Mouse (Mus musculus): ENCODE measurements around the gene Cerk. TPM values are rescaled to one million over a fixed set of nuclear protein-coding genes. Genes with fewer than 3 reads are reported as not detected.

The Cerk gene
- polyA plus RNA-seq, 1 experiment from 2014 or later: 16.8 TPM

DNA sequence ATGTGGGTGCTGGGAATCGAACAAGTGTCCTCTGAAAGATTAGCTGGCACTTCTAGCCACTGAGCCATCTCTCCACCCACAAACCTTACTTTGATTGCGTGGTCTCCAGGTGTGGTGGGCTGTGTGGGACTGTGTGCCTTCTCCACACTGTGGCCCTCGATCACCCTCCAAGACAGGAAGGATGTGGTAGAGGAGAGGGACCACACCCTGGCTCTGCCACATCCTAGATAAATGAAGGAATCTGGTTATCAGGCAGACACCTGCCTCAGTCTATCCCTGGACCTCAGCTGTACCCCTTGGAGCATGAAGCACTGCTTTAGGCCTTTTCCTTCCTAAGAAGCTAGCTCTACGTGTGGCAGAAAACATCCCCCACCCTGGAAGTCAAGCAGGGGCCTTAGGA, 62.5 kb downstream of the Cerk start:
- WGBS: 92% methylated on average over 4 of the region's 4 CpGs
- H3K27me3 ChIP-seq: no peaks in the 10 kb centered on the region
- ATAC-seq (ENCODE audit: insufficient number of reproducible peaks, low FRiP score, low TSS enrichment, low read depth): no peak
- no peak overlapping the region for H3K4me2 ChIP-seq (replicated peaks)
- no peaks in the 10 kb centered on the region for H3K4me1 ChIP-seq
- H3K4me3 ChIP-seq (replicated peaks): no peak overlapping the region
- H3K9me3 ChIP-seq (replicated peaks): no peaks in the 10 kb centered on the region
- H3K27ac ChIP-seq (replicated peaks): no peak overlapping the region
- H3K36me3 ChIP-seq: peaks cover 58% of the 10 kb centered on the region
- no peak overlapping the region for H3K9ac ChIP-seq

- H3K4me3 ChIP-seq (replicated peaks): no peak overlapping the region
- H3K9me3 ChIP-seq (replicated peaks): no peaks in the 10 kb centered on the region
- no peak for ATAC-seq (ENCODE audit: insufficient number of reproducible peaks, low FRiP score, low TSS enrichment, low read depth)
- 0 out of 2 replicates have a peak, but pooled peaks cover 6% of the 10 kb centered on the region for H3K4me1 ChIP-seq
- no peak overlapping the region for H3K27ac ChIP-seq (replicated peaks)
- H3K36me3 ChIP-seq: peaks cover 49% of the 10 kb centered on the region
- WGBS: 87% methylated on average over 9 of the region's 9 CpGs
- H3K9ac ChIP-seq: no peak overlapping the region
- H3K27me3 ChIP-seq: no peaks in the 10 kb centered on the region
- H3K4me2 ChIP-seq (replicated peaks): no peak overlapping the region
These were observed 63.5 kb downstream of the Cerk start for GRCm38 (mm10) chr15:86122261-86122949.

DNA sequence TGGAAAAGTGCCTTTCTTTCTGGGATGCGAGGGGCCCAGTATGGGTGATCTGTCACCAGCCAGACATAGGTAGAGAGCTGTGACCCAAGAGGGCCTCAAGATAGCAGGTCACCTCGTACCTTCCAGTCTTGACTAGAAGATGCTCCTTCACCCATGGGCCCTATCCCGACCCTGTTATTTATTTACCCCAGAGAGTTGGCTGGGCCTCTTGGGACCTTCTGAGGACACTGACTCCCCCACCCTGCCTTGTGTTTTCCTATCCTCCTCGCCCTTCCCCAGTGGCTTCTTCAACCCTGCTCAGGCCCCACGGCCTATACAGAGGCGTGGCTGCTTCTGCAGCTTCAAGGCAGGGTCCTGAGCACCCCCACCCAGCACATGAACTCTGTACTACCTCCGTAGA, 66.8 kb downstream of the Cerk start:
- 86% methylated on average over 7 of the region's 7 CpGs for WGBS
- no peak overlapping the region for H3K4me3 ChIP-seq (replicated peaks)
- no peak overlapping the region for H3K27ac ChIP-seq (replicated peaks)
- H3K27me3 ChIP-seq: no peaks in the 10 kb centered on the region
- no peaks in the 10 kb centered on the region for H3K9me3 ChIP-seq (replicated peaks)
- no peak overlapping the region for H3K4me2 ChIP-seq (replicated peaks)
- H3K9ac ChIP-seq: no peak overlapping the region
- no peak for ATAC-seq (ENCODE audit: insufficient number of reproducible peaks, low FRiP score, low TSS enrichment, low read depth)
- H3K36me3 ChIP-seq: peaks cover 34% of the 10 kb centered on the region
- H3K4me1 ChIP-seq: 0 out of 2 replicates have a peak, but pooled peaks cover 6% of the 10 kb centered on the region

GRCm38 (mm10) chr15:86117115-86118100, 68.5 kb downstream of the Cerk start:
- H3K4me3 ChIP-seq (replicated peaks): no peak overlapping the region
- H3K4me2 ChIP-seq (replicated peaks): no peak overlapping the region
- no peak overlapping the region for H3K9ac ChIP-seq
- H3K27ac ChIP-seq (replicated peaks): no peak overlapping the region
- WGBS: 52% methylated on average over 15 of the region's 15 CpGs
- ATAC-seq (ENCODE audit: insufficient number of reproducible peaks, low FRiP score, low TSS enrichment, low read depth): no peak
- peaks cover 23% of the 10 kb centered on the region; the same call in 1 of the 2 replicates for H3K36me3 ChIP-seq
- H3K27me3 ChIP-seq: no peaks in the 10 kb centered on the region
- peaks cover 19% of the 10 kb centered on the region for H3K4me1 ChIP-seq
- H3K9me3 ChIP-seq (replicated peaks): no peaks in the 10 kb centered on the region

- H3K27me3 ChIP-seq: no peaks in the 10 kb centered on the region
- H3K4me2 ChIP-seq (replicated peaks): no peak overlapping the region
- peaks cover 23% of the 10 kb centered on the region for H3K4me1 ChIP-seq
- H3K4me3 ChIP-seq (replicated peaks): no peak overlapping the region
- H3K9ac ChIP-seq: no peak overlapping the region
- peaks cover 13% of the 10 kb centered on the region; the same call in 1 of the 2 replicates for H3K36me3 ChIP-seq
- WGBS: 62% methylated on average over 5 of the region's 5 CpGs
- H3K9me3 ChIP-seq (replicated peaks): no peaks in the 10 kb centered on the region
- H3K27ac ChIP-seq (replicated peaks): no peak overlapping the region
- ATAC-seq (ENCODE audit: insufficient number of reproducible peaks, low FRiP score, low TSS enrichment, low read depth): no peak
These were observed 69.5 kb downstream of the Cerk start for GRCm38 (mm10) chr15:86116421-86116820.

DNA sequence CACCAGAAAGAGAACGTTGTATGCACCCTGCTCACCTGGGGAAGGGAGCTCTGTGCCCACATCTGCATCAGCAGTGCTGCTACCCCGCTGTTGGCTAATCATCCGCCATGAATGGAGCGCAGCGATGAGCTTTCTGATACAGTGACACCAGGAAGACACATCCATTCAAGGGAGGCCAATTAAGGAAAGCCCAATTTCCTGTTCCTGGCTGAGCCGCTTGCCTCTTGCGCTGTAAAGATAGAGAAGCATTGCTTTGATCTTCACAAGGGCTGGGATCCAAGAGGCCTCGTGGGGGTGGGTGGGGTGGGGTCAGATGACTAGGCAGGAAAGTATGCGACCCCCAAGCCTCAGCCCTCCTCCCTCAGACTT, 72.6 kb downstream of the Cerk start:
- H3K9ac ChIP-seq: no peak overlapping the region
- peak overlapping the region; percentile 68 for H3K27ac ChIP-seq (replicated peaks)
- 11% methylated on average over 9 of the region's 9 CpGs for WGBS
- H3K27me3 ChIP-seq: no peaks in the 10 kb centered on the region
- H3K4me1 ChIP-seq: peaks cover 47% of the 10 kb centered on the region
- no peaks in the 10 kb centered on the region for H3K36me3 ChIP-seq
- no peak overlapping the region for H3K4me3 ChIP-seq (replicated peaks)
- H3K9me3 ChIP-seq (replicated peaks): no peaks in the 10 kb centered on the region
- peak overlapping the region; percentile 17; the same call in 1 of the 2 replicates for H3K4me2 ChIP-seq (replicated peaks)
- ATAC-seq (ENCODE audit: insufficient number of reproducible peaks, low FRiP score, low TSS enrichment, low read depth): no peak

- no peak overlapping the region for H3K9ac ChIP-seq
- H3K9me3 ChIP-seq (replicated peaks): no peaks in the 10 kb centered on the region
- peak overlapping the region; percentile 17; the same call in 1 of the 2 replicates for H3K4me2 ChIP-seq (replicated peaks)
- peak overlapping the region; percentile 68 for H3K27ac ChIP-seq (replicated peaks)
- H3K4me3 ChIP-seq (replicated peaks): no peak overlapping the region
- no peak for ATAC-seq (ENCODE audit: insufficient number of reproducible peaks, low FRiP score, low TSS enrichment, low read depth)
- peaks cover 48% of the 10 kb centered on the region for H3K4me1 ChIP-seq
- 15% methylated on average over 10 of the region's 10 CpGs for WGBS
- H3K27me3 ChIP-seq: no peaks in the 10 kb centered on the region
- no peaks in the 10 kb centered on the region for H3K36me3 ChIP-seq
These were observed 73.1 kb downstream of the Cerk start for GRCm38 (mm10) chr15:86112707-86113341.

- Histone ChIP-seq H3K9me3 (replicated peaks) (no peaks in the 10 kb centered on the region), H3K27ac (replicated peaks) (no peak overlapping the region), H3K9ac (no peak overlapping the region), H3K27me3 (no peaks in the 10 kb centered on the region), H3K4me1 (peaks cover 46% of the 10 kb centered on the region), H3K4me3 (replicated peaks) (no peak overlapping the region), H3K4me2 (replicated peaks) (no peak overlapping the region), H3K36me3 (no peaks in the 10 kb centered on the region)
- 71% methylated on average over 10 of the region's 10 CpGs for WGBS
- peak; percentile 39; the same call in 1 of the 2 replicates for ATAC-seq (ENCODE audit: insufficient number of reproducible peaks, low FRiP score, low TSS enrichment, low read depth)
These were observed 75.4 kb downstream of the Cerk start for GRCm38 (mm10) chr15:86110361-86111103.

- 0 out of 2 replicates have a peak overlapping the region, but pooled peaks have one; percentile 1 for H3K4me2 ChIP-seq (replicated peaks)
- ATAC-seq (ENCODE audit: insufficient number of reproducible peaks, low FRiP score, low TSS enrichment, low read depth): no peak
- no peak overlapping the region for H3K4me3 ChIP-seq (replicated peaks)
- no peaks in the 10 kb centered on the region for H3K9me3 ChIP-seq (replicated peaks)
- peak overlapping the region; percentile 44; the same call in 1 of the 2 replicates for H3K27ac ChIP-seq (replicated peaks)
- H3K4me1 ChIP-seq: peaks cover 46% of the 10 kb centered on the region
- no peaks in the 10 kb centered on the region for H3K27me3 ChIP-seq
- no peaks in the 10 kb centered on the region for H3K36me3 ChIP-seq
- no peak overlapping the region for H3K9ac ChIP-seq
- WGBS: 59% methylated on average over 8 of the region's 8 CpGs
These were observed 76.2 kb downstream of the Cerk start for GRCm38 (mm10) chr15:86109650-86110211.

- Histone ChIP-seq H3K27ac (replicated peaks) (peak overlapping the region; percentile 44; the same call in 1 of the 2 replicates), H3K9me3 (replicated peaks) (no peaks in the 10 kb centered on the region), H3K36me3 (no peaks in the 10 kb centered on the region), H3K27me3 (no peaks in the 10 kb centered on the region), H3K4me1 (peaks cover 46% of the 10 kb centered on the region), H3K4me3 (replicated peaks) (no peak overlapping the region), H3K4me2 (replicated peaks) (0 out of 2 replicates have a peak overlapping the region, but pooled peaks have one; percentile 1), H3K9ac (no peak overlapping the region)
- ATAC-seq (ENCODE audit: insufficient number of reproducible peaks, low FRiP score, low TSS enrichment, low read depth): no peak
- WGBS: 76% methylated on average over 7 of the region's 7 CpGs
These were observed 76.7 kb downstream of the Cerk start for GRCm38 (mm10) chr15:86109245-86109644.
